Mouse (Mus musculus): ENCODE results near the gene Zfp747. TPM values are rescaled to one million over a fixed set of nuclear protein-coding genes. Genes with fewer than 3 reads are reported as not detected.

Zfp747 gene
- 5.3 TPM for polyA plus RNA-seq (2015; fragmentation: Illumina TruSeq; extraction: RNeasy Lipid Tissue Mini Kit (QIAGEN cat#74804); ENCODE audit: low read depth, low replicate concordance)

DNA sequence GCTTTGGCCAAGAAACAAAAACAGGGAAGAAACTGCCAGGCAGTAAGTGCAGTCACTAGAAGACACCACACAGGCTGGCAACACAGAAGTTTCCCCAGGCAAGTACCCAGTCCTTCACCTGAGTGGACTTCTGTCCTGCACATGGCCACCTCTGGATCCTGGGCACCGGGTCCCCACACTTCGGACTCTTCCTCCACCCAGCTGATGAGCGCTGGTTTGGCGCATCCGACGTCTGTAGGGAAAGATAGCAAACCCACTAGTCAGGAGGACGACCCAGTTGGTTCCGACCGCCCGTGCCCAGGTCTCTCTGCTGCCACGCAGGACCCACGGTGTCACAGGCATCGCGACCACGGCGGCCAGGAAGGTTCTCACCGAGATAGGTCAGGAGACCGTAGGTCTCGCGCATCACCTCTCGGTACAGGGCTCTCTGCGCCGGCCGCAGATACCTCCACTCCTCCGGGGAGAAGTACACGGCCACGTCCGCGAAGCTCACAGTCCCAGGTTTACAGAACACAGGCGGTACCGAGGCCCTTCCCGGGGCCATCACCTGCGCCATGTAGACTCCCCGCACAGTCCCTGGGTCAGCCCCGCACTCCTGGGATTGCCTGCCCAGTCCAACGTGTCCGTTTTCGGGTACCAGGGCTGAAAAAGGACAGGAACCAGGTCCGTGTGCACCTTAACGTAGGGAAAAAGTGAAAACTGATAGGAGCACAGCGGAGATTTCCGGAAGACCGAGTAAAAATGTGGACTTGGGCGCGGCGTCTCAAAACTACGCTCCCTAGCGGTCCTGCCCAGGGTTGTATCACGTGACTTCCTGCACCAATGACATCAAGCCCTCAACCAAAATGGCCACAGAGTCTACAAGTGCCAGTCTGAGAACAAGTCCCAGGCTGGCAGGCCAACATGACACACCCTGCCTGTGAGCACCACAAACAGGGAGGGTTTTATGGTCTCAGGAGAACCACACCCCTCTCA is at the start of gene Zfp747:
Zfp747 (minus strand) TSS at position 780 of the 975 bp plus-strand sequence.

DNA sequence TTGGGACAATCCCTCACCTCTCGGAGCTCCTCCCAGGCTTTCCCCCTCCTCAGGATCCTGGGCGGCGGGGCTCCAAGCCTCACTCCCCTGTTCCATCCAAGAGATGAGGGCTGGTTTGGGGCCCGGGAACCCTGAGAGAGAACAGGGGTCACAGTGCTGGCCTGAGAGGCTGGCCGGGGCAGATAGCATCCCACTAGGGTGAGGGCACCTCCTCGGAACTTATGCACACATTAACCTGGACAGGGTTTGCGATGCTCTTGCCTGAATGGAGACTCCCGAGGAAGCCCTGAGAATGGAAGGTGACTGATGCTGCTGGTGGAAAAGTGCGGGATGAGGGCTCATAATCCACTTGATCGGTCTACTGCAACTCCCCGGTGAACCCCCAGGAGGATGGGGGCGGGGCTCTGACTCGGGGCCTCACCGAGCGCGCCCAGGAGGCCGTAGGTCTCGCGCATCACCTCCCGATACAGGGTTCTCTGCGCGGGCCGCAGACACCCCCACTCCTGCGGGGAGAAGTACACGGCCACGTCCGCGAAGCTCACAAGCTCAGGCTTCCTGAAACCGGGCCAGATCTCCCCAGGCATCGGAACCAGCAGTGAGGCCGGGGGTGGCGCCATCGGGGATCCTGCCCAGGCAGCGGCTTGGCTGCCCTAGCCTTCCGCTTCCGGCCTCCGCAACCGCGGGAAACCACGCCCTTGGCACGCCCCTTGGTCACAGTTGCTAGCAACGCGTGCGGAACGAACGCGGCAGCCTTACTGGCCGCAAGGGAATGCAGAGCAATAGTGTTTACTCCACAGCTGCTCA is 45.7 kb upstream of the Zfp747 start, which contains the start of gene Zfp688:
Zfp688 (minus strand) TSS at position 681 of the 804 bp plus-strand sequence.

DNA sequence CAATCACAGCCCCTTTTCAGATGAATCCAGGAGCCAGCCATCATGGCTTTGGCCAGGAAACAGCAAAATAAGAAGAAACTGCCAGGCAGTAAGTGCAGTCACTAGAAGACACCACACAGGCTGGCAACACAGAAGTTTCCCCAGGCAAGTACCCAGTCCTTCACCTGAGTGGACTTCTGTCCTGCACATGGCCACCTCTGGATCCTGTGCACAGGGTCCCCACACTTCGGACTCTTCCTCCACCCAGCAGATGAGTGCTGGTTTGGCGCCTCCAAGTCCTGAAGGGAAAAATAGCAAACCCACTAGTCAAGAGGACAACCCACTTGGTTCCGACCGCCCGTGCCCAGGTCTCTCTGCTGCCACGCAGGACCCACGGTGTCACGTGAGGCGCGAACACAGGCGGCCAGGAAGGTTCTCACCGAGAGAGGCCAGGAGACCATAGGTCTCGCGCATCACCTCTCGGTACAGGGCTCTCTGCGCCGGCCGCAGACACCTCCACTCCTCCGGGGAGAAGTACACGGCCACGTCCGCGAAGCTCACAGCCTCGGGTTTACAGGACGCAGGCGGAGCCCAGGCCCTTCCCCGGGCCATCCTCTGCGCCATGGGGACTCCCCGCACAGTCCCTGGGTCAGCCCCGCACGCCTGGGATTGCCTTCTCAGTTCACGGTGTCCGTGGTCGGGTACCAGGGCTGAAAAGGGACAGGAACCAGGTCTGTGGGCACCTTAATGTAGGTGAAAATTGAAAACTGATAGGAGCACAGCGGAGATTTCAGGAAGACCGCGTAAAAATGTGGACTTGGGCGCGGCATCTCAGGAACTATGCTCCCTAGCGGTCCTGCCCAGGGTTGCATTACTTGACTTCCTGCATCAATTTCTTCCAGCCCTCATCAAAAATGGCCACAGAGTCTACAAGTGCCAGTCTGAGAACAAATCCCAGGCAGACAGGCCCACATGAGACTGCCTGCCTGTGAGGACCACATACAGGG is 30.4 kb upstream of the Zfp747 start, which contains the start of gene Zfp764:
Zfp764 (minus strand) TSS at position 821 of the 986 bp plus-strand sequence.

DNA sequence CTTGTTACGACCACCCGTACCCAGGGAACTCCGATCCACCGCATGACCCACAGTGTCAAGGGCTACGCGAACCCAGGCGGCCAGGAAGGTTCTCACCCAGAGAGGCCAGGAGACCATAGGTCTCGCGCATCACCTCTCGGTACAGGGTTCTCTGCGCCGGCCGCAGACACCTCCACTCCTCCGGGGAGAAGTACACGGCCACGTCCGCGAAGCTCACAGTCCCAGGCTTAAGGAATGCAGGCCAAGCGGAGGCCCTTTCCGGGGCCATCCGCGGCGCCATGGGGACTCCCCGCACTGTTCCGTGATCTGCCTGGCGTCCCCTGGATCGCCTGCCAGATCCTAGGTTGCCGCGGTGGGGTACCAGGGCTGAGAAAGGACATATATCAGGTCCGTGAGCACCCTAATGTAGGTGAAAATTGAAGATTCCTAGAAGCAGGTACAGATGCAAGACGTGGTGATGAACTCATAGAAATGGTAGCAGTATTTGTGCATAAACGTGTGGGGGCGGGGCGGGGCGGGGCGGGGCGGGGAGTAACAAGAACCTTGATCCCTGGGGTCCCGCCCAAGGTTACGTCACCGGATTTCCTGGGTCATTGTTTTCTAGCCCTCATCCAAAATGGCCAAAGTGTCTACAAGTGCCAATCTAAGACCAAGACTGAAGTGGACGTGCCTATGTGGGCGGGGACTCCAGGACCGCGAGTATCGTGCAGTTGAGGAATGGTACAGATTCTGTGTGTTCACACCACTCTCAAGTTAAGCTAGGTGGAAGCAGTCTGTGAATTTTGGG is 17.5 kb upstream of the Zfp747 start, which contains the start of gene E430018J23Rik:
E430018J23Rik (minus strand) TSS at position 473 of the 787 bp plus-strand sequence.

DNA sequence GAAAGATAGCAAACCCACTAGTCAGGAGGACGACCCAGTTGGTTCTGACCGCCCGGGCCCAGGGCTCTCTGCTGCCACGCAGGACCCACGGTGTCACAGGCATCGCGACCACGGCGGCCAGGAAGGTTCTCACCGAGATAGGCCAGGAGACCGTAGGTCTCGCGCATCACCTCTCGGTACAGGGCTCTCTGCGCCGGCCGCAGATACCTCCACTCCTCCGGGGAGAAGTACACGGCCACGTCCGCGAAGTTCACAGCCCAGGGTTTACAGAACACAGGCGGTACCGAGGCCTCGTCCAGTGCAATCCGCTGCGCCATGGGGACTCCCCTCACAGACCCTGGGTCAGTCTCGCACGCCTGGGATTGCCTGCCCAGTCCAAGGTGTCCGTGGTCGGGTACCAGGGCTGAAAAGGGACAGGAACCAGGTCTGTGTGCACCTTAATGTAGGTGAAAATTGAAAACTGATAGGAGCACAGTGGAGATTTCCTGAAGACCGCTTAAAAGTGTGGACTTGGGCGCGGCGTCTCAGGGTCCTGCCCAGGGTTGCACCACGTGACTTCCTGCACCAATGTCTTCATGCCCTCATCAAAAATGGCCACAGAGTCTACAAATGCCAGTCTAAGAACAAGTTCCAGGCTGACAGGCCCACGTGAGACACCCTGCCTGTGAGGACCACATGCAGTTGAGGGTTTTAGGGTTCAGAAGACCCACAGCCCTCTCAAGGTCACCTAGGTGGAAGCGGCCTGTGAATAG is 11.0 kb upstream of the Zfp747 start, which contains the start of gene 9130019O22Rik:
9130019O22Rik (minus strand) TSS at position 526 of the 752 bp plus-strand sequence.

DNA sequence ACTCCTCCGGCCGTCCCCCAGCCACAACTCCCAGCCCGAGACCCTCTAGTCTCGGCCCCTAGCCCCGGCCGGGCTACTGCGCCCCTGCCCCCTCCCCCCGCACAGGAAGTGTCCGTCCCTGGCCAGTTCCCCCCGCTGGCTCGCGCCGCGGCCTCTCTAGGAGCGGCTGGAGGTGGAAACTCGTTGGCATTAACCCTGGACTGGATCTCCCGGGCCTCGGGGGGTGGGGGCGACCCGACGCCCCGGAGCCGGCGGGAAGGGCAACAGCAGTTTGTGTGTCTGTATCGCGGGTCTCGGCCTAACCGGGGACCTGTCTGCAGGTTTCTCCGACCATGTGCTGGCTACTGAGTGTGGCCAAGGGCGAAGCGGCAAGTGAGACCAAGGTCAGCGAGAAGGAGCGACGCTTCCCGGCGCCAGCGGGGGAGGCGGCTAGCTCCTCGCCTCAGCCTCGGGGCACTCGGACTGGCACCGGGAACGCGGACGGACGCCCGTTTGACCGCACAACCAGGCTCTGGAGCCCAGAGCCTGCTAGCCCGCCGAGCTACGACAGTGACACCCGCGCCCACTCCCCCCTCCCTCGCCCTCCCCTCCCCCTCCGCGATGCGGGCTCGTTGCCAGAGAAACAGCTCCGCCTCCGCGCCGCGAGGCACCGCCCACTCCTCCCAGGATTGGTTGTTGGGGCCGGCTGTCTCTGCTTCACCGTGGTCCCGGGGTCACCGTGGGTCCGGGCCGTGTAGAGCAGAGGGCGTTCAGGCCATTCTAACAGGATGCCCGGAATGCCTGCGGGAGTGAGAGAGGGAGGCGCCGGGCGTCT is 30.1 kb downstream of the Zfp747 start, which contains the start of gene Zfp768:
Zfp768 (minus strand) TSS at position 78 of the 814 bp plus-strand sequence.

Other genes with a start within 250 kb of the Zfp747 start
- gene Spn, start 238.2 kb downstream of the Zfp747 start, polyA plus RNA-seq (2015; fragmentation: Illumina TruSeq; extraction: RNeasy Lipid Tissue Mini Kit (QIAGEN cat#74804); ENCODE audit: low read depth, low replicate concordance) = 0.21 TPM
- gene Cd2bp2, start 180.0 kb downstream of the Zfp747 start, polyA plus RNA-seq (2015; fragmentation: Illumina TruSeq; extraction: RNeasy Lipid Tissue Mini Kit (QIAGEN cat#74804); ENCODE audit: low read depth, low replicate concordance) = 74.5 TPM
- 53.6 TPM for gene Tbc1d10b, start 167.6 kb downstream of the Zfp747 start, polyA plus RNA-seq (2015; fragmentation: Illumina TruSeq; extraction: RNeasy Lipid Tissue Mini Kit (QIAGEN cat#74804); ENCODE audit: low read depth, low replicate concordance)
- gene Mylpf, start 167.2 kb downstream of the Zfp747 start, polyA plus RNA-seq (2015; fragmentation: Illumina TruSeq; extraction: RNeasy Lipid Tissue Mini Kit (QIAGEN cat#74804); ENCODE audit: low read depth, low replicate concordance) = 5.3 TPM
- gene Zfp553, start 143.0 kb downstream of the Zfp747 start, polyA plus RNA-seq (2015; fragmentation: Illumina TruSeq; extraction: RNeasy Lipid Tissue Mini Kit (QIAGEN cat#74804); ENCODE audit: low read depth, low replicate concordance) = 14.3 TPM
- gene Sept1, start 142.9 kb downstream of the Zfp747 start, polyA plus RNA-seq (2015; fragmentation: Illumina TruSeq; extraction: RNeasy Lipid Tissue Mini Kit (QIAGEN cat#74804); ENCODE audit: low read depth, low replicate concordance) = 6.4 TPM
- 23.6 TPM for gene Zfp771, start 131.8 kb downstream of the Zfp747 start, polyA plus RNA-seq (2015; fragmentation: Illumina TruSeq; extraction: RNeasy Lipid Tissue Mini Kit (QIAGEN cat#74804); ENCODE audit: low read depth, low replicate concordance)
- gene Dctpp1, start 115.3 kb downstream of the Zfp747 start, polyA plus RNA-seq (2015; fragmentation: Illumina TruSeq; extraction: RNeasy Lipid Tissue Mini Kit (QIAGEN cat#74804); ENCODE audit: low read depth, low replicate concordance) = 44.7 TPM
- 35.9 TPM for gene Sephs2, start 102.0 kb downstream of the Zfp747 start, polyA plus RNA-seq (2015; fragmentation: Illumina TruSeq; extraction: RNeasy Lipid Tissue Mini Kit (QIAGEN cat#74804); ENCODE audit: low read depth, low replicate concordance)
- 0.46 TPM for gene Itgal, start 79.8 kb downstream of the Zfp747 start, polyA plus RNA-seq (2015; fragmentation: Illumina TruSeq; extraction: RNeasy Lipid Tissue Mini Kit (QIAGEN cat#74804); ENCODE audit: low read depth, low replicate concordance)
- 11.7 TPM for gene Zfp768, start 30.5 kb downstream of the Zfp747 start, polyA plus RNA-seq (2015; fragmentation: Illumina TruSeq; extraction: RNeasy Lipid Tissue Mini Kit (QIAGEN cat#74804); ENCODE audit: low read depth, low replicate concordance)
- 2.3 TPM for gene 9130019O22Rik, start 11.1 kb upstream of the Zfp747 start, polyA plus RNA-seq (2015; fragmentation: Illumina TruSeq; extraction: RNeasy Lipid Tissue Mini Kit (QIAGEN cat#74804); ENCODE audit: low read depth, low replicate concordance)
- gene E430018J23Rik, start 17.6 kb upstream of the Zfp747 start, polyA plus RNA-seq (2015; fragmentation: Illumina TruSeq; extraction: RNeasy Lipid Tissue Mini Kit (QIAGEN cat#74804); ENCODE audit: low read depth, low replicate concordance) = 5.9 TPM
- gene Zfp764, start 30.8 kb upstream of the Zfp747 start, polyA plus RNA-seq (2015; fragmentation: Illumina TruSeq; extraction: RNeasy Lipid Tissue Mini Kit (QIAGEN cat#74804); ENCODE audit: low read depth, low replicate concordance) = 5.1 TPM
- 20.0 TPM for gene Zfp688, start 46.0 kb upstream of the Zfp747 start, polyA plus RNA-seq (2015; fragmentation: Illumina TruSeq; extraction: RNeasy Lipid Tissue Mini Kit (QIAGEN cat#74804); ENCODE audit: low read depth, low replicate concordance)
- 4.0 TPM for gene Zfp689, start 73.1 kb upstream of the Zfp747 start, polyA plus RNA-seq (2015; fragmentation: Illumina TruSeq; extraction: RNeasy Lipid Tissue Mini Kit (QIAGEN cat#74804); ENCODE audit: low read depth, low replicate concordance)
- 26.1 TPM for gene Prr14, start 83.6 kb upstream of the Zfp747 start, polyA plus RNA-seq (2015; fragmentation: Illumina TruSeq; extraction: RNeasy Lipid Tissue Mini Kit (QIAGEN cat#74804); ENCODE audit: low read depth, low replicate concordance)
- 44.8 TPM for gene Fbrs, start 103.1 kb upstream of the Zfp747 start, polyA plus RNA-seq (2015; fragmentation: Illumina TruSeq; extraction: RNeasy Lipid Tissue Mini Kit (QIAGEN cat#74804); ENCODE audit: low read depth, low replicate concordance)
- 22.6 TPM for gene Srcap, start 135.9 kb upstream of the Zfp747 start, polyA plus RNA-seq (2015; fragmentation: Illumina TruSeq; extraction: RNeasy Lipid Tissue Mini Kit (QIAGEN cat#74804); ENCODE audit: low read depth, low replicate concordance)
- gene Gm42715, start 143.5 kb upstream of the Zfp747 start, polyA plus RNA-seq (2015; fragmentation: Illumina TruSeq; extraction: RNeasy Lipid Tissue Mini Kit (QIAGEN cat#74804); ENCODE audit: low read depth, low replicate concordance) = 11.1 TPM
- gene Tmem265, start 185.3 kb upstream of the Zfp747 start, polyA plus RNA-seq (2015; fragmentation: Illumina TruSeq; extraction: RNeasy Lipid Tissue Mini Kit (QIAGEN cat#74804); ENCODE audit: low read depth, low replicate concordance) = not detected
- gene Phkg2, start 197.3 kb upstream of the Zfp747 start, polyA plus RNA-seq (2015; fragmentation: Illumina TruSeq; extraction: RNeasy Lipid Tissue Mini Kit (QIAGEN cat#74804); ENCODE audit: low read depth, low replicate concordance) = 93.0 TPM
- gene Ccdc189, start 212.5 kb upstream of the Zfp747 start, polyA plus RNA-seq (2015; fragmentation: Illumina TruSeq; extraction: RNeasy Lipid Tissue Mini Kit (QIAGEN cat#74804); ENCODE audit: low read depth, low replicate concordance) = 12.4 TPM
- gene Rnf40, start 212.7 kb upstream of the Zfp747 start, polyA plus RNA-seq (2015; fragmentation: Illumina TruSeq; extraction: RNeasy Lipid Tissue Mini Kit (QIAGEN cat#74804); ENCODE audit: low read depth, low replicate concordance) = 30.1 TPM
- gene Zfp629, start 239.7 kb upstream of the Zfp747 start, polyA plus RNA-seq (2015; fragmentation: Illumina TruSeq; extraction: RNeasy Lipid Tissue Mini Kit (QIAGEN cat#74804); ENCODE audit: low read depth, low replicate concordance) = 10.7 TPM

All from brain, adult 10 weeks (tissue).